8 mouse cellular contexts compared by ENCODE assay signal in genomic region chr13:110557930-110558727, GRCm38 (mm10).
A peak's percentile ranks its signal among the peaks of the same experiment; 100 is the strongest.
DNase-seq lines count a peak whose midpoint lies in the region; ATAC-seq and TF ChIP-seq lines count a peak whose summit lies in the region.

No protein-coding gene starts in this region.

- H3K4me3 ChIP-seq in liver, adult 2 months (ENCODE audit: insufficient read depth, low read depth, low read length), result no peak overlapping the region
- no peak overlapping the region for H3K4me3 ChIP-seq in liver, embryonic 11.5 days (ENCODE audit: low read depth, low read length)
- no peak overlapping the region for H3K4me3 ChIP-seq in intestine, embryonic 14.5 days (ENCODE audit: low read depth, low read length)
- H3K4me3 ChIP-seq in limb, embryonic 15.5 days, result peak overlapping the region; percentile 3; the same call in 1 of the 2 replicates

- H3K9me3 ChIP-seq in liver, embryonic 11.5 days (ENCODE audit: control insufficient read depth, low read length), result no peaks in the 10 kb centered on the region
- no peaks in the 10 kb centered on the region for H3K9me3 ChIP-seq in intestine, embryonic 14.5 days (ENCODE audit: control insufficient read depth, low read length)
- H3K9me3 ChIP-seq in limb, embryonic 15.5 days, result no peaks in the 10 kb centered on the region

- no peak for TF ChIP-seq POLR2A in liver, adult 2 months (IDR thresholded peaks at IDR 0.05; ENCODE audit: extremely low read depth, insufficient read depth, low read length)

- TF ChIP-seq CTCF in liver, adult 2 months (IDR thresholded peaks at IDR 0.05; ENCODE audit: low read depth, low read length), result no peak

- H3K4me2 ChIP-seq in liver, embryonic 11.5 days, result no peak overlapping the region
- no peak overlapping the region for H3K4me2 ChIP-seq in intestine, embryonic 14.5 days (ENCODE audit: low read length)
- H3K4me2 ChIP-seq in limb, embryonic 15.5 days, result peak overlapping the region; percentile 33

- no peaks in the 10 kb centered on the region for H3K36me3 ChIP-seq in liver, adult 2 months (ENCODE audit: control insufficient read depth, insufficient read depth, low read length)
- no peaks in the 10 kb centered on the region for H3K36me3 ChIP-seq in liver, embryonic 11.5 days (ENCODE audit: control insufficient read depth, insufficient read depth, low read length)
- H3K36me3 ChIP-seq in intestine, embryonic 14.5 days (ENCODE audit: control insufficient read depth, insufficient read depth, low read length), result no peaks in the 10 kb centered on the region
- H3K36me3 ChIP-seq in limb, embryonic 15.5 days, result no peaks in the 10 kb centered on the region

- no peak for DNase-seq in liver, adult 2 months (ENCODE audit: extremely low read depth, low read depth, low spot score)
- DNase-seq in liver, embryonic 11.5 days (ENCODE audit: low spot score), result no peak
- peak; percentile 24 to 40 for DNase-seq in frontal cortex, postnatal 14 days (ENCODE audit: low spot score in 2 of 2)
- DNase-seq in intestine, embryonic 14.5 days (ENCODE audit: low spot score), result no peak
- peak; percentile 11 for DNase-seq in right cerebral cortex, postnatal 4 days
- DNase-seq in spleen, postnatal 10 days (ENCODE audit: low spot score in 2 of 2), result no peak
- DNase-seq in thymus, postnatal 0 days (ENCODE audit: low spot score), result no peak

- H3K79me2 ChIP-seq in liver, adult 2 months (ENCODE audit: control insufficient read depth, insufficient read depth, low read length), result no peaks in the 10 kb centered on the region

- H3K4me1 ChIP-seq in liver, adult 2 months (ENCODE audit: control insufficient read depth, insufficient read depth, low read length), result no peaks in the 10 kb centered on the region
- H3K4me1 ChIP-seq in liver, embryonic 11.5 days (replicated peaks; ENCODE audit: control insufficient read depth, insufficient read depth, low read length), result no peaks in the 10 kb centered on the region
- no peaks in the 10 kb centered on the region for H3K4me1 ChIP-seq in intestine, embryonic 14.5 days (replicated peaks; ENCODE audit: control insufficient read depth, insufficient read depth, low read length)
- H3K4me1 ChIP-seq in limb, embryonic 15.5 days, result peaks cover 10% of the 10 kb centered on the region; the same call in 1 of the 2 replicates

- H3K27ac ChIP-seq in liver, adult 2 months (replicated peaks; ENCODE audit: insufficient read depth, low read depth, low read length), result peak overlapping the region; percentile 60
- H3K27ac ChIP-seq in liver, embryonic 11.5 days (ENCODE audit: low read depth, low read length), result no peak overlapping the region
- peak overlapping the region; percentile 38; the same call in 1 of the 2 replicates for H3K27ac ChIP-seq in intestine, embryonic 14.5 days (ENCODE audit: low read depth)
- peak overlapping the region; percentile 23 for H3K27ac ChIP-seq in limb, embryonic 15.5 days

- WGBS in liver, adult 2 months, result 76% methylated on average over 28 of the region's 28 CpGs
- 74% methylated on average over 28 of the region's 28 CpGs for WGBS in liver, embryonic 11.5 days
- 72% methylated on average over 28 of the region's 28 CpGs for WGBS in intestine, embryonic 14.5 days
- WGBS in limb, embryonic 15.5 days, result 54% methylated on average over 28 of the region's 28 CpGs

- ATAC-seq in liver, embryonic 11.5 days (replicated peaks; ENCODE audit: low FRiP score), result no peak
- no peak for ATAC-seq in intestine, embryonic 14.5 days (replicated peaks; ENCODE audit: low FRiP score, low TSS enrichment, low read depth)
- 0 out of 2 replicates have a peak, but pooled peaks have one; percentile 44 for ATAC-seq in limb, embryonic 15.5 days (ENCODE audit: insufficient number of reproducible peaks, low FRiP score, low TSS enrichment, low read depth)

- H3K27me3 ChIP-seq in liver, adult 2 months (ENCODE audit: control insufficient read depth, insufficient read depth, low read length), result no peaks in the 10 kb centered on the region
- H3K27me3 ChIP-seq in liver, embryonic 11.5 days (replicated peaks; ENCODE audit: control insufficient read depth, insufficient read depth, low read length), result no peaks in the 10 kb centered on the region
- no peaks in the 10 kb centered on the region for H3K27me3 ChIP-seq in intestine, embryonic 14.5 days (replicated peaks; ENCODE audit: control insufficient read depth, insufficient read depth, low read length)
- no peaks in the 10 kb centered on the region for H3K27me3 ChIP-seq in limb, embryonic 15.5 days

- H3K9ac ChIP-seq in liver, adult 2 months (ENCODE audit: low read depth, low read length), result no peak overlapping the region
- H3K9ac ChIP-seq in liver, embryonic 11.5 days (ENCODE audit: low read depth, low read length), result no peak overlapping the region
- no peak overlapping the region for H3K9ac ChIP-seq in intestine, embryonic 14.5 days (ENCODE audit: low read length)
- no peak overlapping the region for H3K9ac ChIP-seq in limb, embryonic 15.5 days

Comparison
In these comparisons a context has a peak if more than half of its experiments do, and no peak if none do; other contexts are left out.
1. DNase-seq: peak in frontal cortex, postnatal 14 days (2 of 2) and right cerebral cortex, postnatal 4 days (single experiment); none in liver, adult 2 months (single experiment), liver, embryonic 11.5 days (single experiment), intestine, embryonic 14.5 days (single experiment), spleen, postnatal 10 days (0 of 2) and thymus, postnatal 0 days (single experiment).